Mouse (Mus musculus) adrenal gland, adult (tissue): ENCODE measurements at regions not wholly inside any gene's neighbourhood (a gene's known extent, or its start where the extent isn't known, plus 50 kb on each side); places are given as distances from the start of the nearest gene placed in this dataset.
A peak's percentile ranks its signal among the peaks of the same experiment; 100 is the strongest.

Experiments
- DNase-seq, 2 experiments: peaks; one replicate each; pipeline ENCODE4 v3.0.0; 2022 to 2023; ENCODE audit warnings: low spot score in 1 of 2; ENCODE audit not compliant: inconsistent age in 2 of 2

DNA sequence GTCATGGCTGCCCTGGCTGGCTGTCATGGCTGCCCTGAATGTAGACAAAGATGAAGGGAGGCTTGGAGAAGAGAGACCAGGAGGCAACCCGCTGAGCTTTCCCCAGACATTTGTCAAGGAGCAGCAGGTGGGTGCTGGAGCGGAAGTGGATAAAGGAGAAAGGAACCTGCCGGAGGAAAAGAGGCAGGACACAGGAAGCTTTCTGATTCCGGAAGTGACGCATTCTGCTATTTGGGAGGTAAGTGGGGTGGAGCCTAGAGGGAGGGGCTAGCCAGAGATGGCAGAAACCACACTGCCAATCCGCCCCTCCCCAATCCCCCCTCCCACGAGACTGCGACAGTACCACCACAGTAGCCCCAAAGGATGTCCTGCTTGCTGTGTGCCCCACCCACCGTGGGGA, 80.1 kb downstream of the Gm572 start:
- no peak for DNase-seq

DNA sequence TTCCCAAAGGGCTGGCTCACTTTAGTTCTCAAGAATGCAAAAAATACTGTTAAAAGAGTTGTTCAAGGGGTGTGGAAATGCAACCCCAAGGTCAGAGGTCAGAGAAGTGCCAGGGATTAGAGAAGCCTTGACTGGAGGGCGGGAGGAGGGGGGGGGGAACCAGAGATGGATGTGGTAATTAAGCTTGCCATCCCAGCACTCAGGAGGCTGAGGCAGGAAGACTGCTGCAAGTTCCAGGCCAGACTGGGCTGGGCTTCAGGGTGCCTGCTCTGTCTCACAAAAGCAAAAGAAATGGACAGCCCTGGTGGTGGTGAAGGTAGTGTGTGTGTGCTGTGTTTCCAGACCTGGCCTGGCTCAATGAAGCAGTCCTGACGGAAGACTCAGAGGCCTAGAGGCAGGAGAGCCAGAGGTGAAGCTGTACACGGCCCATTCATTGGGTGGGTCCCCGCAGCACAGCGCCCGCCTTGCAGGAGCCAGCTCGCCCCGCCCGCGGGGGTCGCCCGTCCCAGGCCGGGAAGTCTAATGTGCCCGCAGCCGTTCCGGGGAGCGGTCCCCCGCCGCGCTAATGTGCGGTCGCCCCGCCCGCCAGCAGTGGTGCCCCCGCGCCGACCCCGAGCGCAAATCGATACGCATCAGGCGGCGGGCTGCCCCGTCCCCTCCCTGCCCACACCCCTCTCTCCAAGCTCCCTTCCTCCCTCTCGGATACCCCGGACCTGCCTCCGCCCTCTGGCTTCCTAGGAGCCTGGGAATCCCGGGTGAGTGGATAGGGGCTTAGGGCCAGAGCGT, 80.1 kb upstream of the Casz1 start:
- DNase-seq: no peak

DNA sequence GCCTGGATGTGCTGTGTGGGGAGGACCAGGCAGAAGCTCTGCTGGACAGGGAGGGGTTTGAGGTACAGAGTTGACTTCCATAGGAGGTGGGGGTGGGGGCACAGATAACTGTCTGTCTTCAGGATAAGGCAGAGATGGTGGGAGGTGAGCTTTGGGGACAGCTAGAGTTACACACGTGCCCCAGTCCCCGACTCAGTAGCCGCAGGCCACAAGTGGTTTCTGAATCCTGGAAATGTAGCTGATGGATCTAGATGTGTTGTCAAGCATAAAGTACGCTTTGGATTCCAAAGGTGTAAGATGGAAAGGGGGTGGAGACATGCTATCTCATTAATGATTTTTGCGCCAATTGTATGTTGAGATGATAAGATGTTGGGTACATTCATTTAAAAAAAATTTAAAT, 75.4 kb upstream of the Casz1 start:
- DNase-seq: no peak

DNA sequence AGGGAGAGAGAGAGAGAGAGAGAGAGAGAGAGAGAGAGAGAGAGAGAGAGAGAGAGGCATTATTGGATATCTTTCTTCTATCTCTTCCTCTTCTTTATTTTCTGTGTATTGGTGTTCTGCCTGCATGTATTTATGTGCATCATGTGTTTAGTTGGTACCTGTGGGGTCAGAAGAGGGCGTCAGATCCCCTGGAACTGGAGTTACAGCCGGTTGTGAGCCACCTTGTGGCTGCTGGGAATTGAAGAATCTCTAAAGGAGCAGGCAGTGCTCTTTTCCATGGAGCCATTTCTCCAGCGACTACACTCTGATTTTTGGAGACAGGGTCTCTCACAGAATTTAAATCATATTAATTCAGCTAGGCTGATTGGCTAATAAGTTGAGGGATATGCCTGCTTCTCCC, 72.6 kb upstream of the Casz1 start:
- DNase-seq: no peak

DNA sequence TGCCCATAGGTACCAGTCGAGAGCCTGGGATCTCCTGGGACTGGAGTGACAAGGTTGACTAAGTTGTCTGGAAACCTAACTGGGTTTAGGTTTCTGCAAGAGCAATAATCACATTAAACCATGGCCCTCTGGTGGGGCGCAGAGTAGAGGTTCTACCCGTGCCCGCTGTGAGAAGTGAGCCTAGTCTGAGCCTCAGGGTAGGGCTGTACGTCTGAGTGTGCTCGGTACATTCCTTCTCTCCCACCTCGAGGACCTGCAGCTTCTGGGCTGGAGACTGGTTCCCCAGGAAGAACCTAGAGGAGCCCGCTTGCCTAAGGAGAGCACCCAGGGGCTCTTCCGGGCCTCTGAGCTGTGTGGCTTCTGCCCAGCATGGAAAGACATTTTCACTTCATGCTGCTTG, 70.2 kb upstream of the Casz1 start:
- DNase-seq: no peak

DNA sequence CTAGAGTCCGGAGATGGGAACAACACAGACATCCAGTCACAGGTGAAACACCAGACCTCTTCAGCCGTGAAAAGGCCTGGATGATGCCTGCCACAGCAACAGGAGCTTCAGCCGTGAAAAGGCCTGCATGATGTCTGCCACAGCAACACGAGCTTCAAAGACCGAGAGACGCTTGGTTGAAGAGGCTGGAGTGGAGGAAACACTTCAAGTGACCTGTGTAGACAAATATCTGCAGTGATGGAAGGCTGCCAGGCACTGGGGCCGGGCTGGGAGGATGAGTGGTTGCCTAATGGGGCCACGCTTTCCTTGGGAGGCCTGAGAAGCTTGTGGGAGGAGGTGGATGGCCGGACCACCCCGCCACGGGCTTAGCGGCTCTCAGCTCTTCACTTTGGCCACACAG, 69.7 kb upstream of the Casz1 start:
- DNase-seq: no peak

DNA sequence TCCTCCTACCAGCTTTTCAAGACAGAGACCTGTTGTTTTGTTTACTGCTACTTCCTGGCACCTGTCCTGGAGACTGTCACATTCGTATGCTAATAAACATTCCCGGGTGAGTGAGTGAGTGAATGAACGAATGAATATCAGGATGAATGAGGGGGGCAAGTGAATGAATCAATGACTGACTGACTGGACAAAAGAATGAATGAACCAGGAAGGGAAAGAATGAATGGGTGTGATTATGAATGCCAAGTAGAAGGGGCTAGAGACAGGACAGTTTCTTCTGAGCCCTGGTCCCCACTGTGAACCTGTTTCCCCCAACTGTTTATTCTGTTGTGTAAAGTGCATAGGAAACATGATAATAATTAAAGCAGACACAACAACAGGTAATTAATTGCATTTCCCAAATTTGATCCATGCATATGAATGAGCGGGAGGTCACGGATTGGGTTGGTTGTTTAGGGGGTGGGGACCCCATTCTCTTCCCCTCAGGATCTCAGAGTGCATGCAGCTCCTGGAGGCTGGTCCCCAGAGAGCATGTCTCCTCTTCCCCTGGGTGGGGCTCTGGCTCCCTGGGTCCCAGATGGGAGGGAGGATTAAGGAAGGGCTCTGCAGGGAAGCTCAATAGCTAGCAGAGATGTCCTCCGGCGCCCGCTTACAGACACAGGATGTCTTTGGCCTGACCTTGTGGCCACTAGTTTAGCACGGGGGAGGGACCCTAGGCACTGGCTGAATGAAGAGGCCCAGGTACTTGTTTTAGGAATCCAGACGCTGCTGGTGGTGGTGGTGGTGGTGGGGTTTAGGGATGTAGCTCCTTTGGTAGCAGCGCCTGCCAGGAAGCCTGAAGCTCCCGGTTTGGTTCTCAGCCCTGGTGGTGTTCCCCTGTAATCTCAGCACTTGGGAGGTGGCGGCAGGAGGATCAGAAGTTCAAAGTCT, 65.4 kb upstream of the Casz1 start:
- DNase-seq: no peak

DNA sequence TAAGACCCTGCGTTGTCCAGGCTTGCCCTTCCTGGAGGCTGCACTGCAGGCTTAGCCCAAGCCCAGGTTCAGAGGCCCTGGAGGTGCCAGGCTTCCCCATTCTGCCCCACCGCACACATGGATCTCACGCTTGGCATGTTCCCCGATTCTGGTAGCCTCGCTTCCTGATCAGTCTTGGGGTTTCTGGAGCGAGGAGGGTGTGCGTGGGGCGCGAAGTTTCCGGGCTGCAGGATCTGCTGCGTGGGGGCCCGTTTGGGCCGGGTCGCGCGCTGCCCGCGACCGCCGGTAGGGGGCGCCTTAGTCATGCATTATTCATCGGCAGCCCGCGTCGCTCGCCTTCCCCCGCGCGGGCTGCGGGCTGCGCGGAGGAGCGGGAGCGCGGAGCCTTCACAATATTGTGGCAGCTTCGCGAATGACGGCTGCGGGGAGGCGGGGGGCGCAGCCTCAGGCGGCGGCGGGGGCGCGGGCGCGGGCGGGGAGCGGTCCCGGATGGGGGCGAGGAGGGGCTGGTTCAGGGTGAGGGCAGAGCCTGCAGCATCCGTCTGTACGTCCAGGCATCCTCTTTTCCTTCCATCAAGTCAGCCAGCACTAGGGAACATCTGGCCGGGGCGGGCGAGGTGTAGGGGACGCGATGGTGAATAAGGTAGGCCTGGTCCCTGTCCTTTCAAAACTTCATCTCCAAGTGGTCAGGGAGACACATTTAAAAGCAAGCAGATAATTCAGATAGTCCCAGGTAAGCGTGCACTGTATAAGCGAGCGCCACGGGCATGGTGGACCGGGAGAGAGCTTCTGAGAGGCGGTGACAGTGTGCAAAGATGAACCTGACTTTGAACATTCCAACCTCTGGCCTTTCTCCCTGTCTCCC, 61.4 kb upstream of the Casz1 start:
- peak; percentile 71 to 89 for DNase-seq

DNA sequence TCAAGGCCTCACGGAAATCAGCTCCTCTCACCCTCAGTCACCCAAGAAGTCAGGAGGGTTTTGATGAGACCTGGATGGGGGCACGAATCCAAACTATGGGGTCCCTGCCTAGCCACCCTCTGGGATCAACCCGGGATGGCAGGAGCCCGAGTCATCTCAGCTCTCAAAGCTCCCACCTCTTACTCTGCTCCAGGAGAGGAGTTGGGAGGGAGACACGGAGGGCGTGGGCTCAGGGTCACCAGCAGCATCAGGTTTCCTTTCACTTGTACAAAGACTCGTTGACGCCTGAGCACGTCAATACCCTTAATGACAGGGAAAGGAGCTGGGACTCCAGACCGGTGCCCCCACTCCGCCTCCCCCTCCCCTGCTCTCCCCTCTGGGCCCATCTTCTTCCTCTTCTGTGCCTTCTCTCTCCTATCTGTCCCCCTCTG, 60.8 kb upstream of the Casz1 start:
- no peak for DNase-seq

DNA sequence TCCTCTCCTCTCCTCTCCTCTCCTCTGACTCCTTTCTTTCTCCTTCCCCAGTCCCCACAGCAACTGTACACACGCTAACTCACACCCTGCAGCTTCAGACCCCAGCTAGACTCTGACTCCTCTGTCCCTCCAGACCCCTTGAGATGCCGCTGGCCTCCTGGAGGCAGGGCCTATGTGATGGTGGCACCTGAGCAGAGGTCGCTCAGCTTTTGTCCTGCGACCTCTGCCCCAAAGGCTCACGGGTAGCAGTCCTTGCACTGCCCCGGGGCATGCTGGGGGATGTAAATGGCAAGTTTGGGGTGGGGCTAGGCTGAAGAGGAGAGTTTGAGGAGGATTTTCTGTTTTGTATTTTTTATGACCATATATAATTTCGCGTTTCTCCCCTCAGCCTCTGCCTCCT, 60.2 kb upstream of the Casz1 start:
- DNase-seq: no peak

DNA sequence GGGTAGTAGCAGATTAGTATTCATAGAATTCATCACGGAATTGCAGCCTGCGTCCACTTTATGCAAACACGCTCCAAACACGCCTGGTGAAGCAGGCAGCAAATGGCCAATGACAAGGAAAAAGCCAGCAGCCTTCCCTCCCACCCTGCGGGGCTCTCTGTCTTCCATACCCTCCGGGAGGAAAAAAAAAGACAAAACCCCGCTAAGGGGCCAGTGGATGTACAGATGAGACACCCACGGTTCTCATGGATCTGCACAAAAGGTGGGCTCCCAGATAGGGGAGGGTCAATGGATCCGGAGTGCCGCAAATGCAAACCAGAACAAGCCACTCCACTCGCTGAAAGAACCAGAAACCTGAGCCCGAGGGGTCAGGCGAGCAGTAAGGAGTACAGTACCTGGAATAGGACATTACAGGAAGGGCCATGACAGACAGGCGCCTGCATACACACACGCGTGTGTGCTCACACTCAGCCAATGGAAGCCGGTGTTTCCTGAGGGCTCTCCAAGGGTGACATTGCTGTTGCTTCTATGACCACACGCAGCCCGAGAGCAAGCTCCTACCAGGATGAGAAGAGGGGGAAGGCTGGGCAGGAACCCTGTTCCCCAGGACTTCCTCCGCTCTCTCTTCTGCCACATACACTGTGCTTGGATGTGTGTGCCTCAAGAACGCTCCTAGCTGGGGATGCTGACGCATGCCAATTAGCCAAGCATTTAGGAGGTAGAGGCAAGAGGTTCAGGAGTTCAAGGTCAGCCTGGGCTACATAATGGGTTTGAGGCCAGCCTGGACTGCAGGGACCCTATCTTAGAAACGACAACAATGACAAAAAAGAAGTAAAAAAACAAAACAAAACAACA, 57.5 kb upstream of the Casz1 start:
- DNase-seq: no peak

DNA sequence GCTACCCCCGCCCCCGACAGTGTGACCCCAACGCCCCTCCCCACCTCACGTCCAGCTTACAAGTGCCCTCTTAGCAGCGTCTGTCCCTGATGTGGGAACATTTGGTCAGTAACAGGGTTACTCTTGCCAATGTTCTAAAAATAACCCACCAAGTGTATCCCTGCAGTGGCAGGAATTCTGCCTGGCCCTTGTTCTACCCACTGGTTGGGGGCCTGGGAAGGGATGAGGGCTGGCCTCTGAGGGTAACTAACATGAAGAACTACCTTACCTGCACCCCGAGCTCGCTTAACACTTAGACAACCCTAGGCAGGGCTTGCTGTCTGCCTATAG, 56.9 kb upstream of the Casz1 start:
- no peak for DNase-seq

DNA sequence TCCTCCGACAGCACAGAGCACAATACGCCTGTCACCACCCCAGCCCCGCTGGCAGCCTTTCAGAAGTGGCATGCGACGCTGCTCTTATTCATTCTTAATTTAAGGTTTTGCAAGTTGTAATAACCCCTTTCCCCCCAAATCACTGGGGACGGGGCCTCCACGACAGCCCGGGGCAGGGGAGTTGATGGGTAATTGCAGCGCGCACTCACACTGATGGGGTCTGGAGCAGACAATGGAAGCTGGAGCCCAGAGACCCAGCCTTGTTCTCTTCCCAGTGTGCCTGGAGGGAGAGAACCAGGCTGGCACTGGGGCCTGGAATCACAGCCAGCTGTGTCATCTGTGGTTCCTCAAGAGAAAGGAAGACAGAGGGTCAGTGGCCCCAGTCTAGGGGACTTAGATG, 54.2 kb upstream of the Casz1 start:
- no peak for DNase-seq

DNA sequence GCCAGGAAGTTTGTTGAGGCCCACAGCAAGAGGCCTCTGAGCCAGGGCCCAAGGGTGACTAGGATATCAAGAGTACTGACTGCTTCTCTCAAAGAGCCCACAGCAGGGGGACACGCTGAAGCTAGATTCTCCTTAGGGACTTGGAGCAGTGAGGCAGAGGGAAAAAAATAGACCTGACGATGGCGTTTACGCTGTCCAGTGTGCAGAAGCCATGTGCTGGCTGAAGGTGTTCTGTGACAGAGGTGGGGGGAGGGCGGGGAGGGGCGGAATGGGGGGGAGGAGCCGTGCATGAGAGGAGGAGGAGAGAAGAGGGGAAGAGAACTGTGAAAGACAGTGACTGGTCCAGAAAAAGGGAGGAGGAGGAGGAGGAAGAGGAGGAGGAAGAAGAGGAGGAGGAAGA, 52.6 kb upstream of the Casz1 start:
- no peak for DNase-seq

DNA sequence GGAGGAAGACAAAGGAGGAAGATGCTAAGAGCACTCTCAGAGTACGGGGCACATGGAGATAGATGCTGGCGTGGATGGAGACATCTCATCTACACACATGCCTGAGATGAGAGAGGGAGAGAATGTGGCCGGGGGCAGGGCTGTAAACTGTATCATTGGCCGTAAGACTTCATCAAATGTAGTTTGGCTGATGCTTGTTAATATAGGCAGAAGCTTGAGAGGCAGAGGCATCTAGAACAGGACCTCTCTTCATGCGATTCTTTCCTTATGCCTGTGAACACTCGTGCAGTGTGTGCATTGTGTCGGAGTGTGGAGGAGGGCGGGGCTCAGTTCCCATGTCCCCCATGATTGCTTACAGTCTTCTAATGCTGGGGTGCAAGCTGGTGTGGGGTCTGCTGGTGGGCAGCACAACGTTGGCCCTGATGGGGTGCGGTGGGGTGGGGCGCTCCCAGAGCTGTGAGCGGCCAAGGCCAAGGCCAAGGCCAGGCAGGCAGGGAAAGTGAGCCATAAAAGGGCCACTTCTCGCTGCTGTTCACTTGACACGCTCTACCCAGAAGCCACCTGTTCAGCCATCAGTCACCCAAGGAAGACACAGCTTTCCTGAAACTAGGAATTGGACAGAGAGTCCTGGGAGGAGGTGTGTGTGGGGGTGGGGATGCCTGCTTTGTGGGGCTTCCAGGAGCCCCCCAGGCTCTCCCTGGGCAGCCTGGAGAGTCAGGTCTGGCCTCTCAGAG, 51.7 kb upstream of the Casz1 start:
- no peak for DNase-seq

DNA sequence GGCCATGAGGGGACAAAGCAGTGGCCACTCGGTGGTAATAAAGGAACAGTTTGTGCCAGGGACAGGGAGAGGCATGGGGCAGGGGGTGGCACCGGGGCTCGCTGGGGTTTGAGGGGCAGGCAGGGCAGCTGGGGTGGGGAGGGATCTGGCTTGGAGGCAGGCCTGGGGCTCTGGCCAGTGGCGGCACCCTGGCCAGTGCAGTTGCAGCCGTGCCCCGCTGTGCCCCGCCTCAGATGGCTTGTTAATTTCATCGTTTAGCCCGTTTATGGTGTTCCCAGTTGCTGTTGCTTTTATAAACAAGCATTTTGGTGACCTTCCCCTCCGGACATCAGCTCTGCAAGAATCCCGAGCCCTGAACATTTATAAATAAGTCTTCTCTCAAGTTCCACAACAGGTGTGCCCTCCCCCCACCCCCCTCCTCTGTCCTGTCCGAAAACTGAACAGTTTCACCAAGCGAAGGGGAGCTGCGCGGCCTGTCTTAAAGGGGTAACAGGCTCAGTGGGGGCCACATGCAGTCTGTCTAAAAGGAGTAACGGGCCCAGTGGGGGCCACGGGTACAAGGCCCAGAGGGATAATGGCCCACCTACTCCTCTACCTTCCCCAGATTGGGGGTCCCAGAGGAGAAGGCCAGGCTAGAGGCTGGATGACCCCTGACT, 51.0 kb upstream of the Casz1 start:
- no peak for DNase-seq

DNA sequence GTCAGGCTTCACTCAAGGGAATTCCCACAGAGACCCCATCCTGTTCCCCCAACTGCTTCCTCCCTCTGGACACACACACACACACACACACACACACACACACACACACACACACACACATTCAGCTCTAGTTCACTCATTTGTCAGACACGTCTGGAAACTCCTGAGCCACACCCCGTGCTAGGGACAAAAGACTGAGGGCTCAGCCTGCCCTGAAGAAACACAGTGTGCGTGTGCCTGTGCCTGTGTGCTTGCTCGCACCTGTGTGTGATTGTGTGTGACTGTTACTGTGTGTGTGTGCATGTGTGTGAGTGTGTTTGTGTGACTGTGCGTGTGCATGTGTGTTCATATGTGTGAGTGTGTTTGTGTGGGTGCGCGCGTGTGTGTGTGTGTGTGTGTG, 50.4 kb upstream of the Casz1 start:
- no peak for DNase-seq
